Mouse (Mus musculus): Measurements from ENCODE around the gene Map2k6. TPM values are rescaled to one million over a fixed set of nuclear protein-coding genes. Genes with fewer than 3 reads are reported as not detected.

Map2k6 gene
- polyA plus RNA-seq, 1 experiment = 6.7 TPM

GRCm38 (mm10) chr11:110380310-110380668, 18.6 kb upstream of the Map2k6 start:
- Histone ChIP-seq H3K36me3 (ENCODE audit: control insufficient read depth, insufficient read depth, low read length) (no peaks in the 10 kb centered on the region), H3K27ac (ENCODE audit: control insufficient read depth, insufficient read depth, low read length) (no peak overlapping the region), H3K4me3 (ENCODE audit: control insufficient read depth, insufficient read depth, low read length) (peak overlapping the region; percentile 28), H3K27me3 (ENCODE audit: control insufficient read depth, insufficient read depth, low read length) (no peaks in the 10 kb centered on the region), H3K4me1 (replicated peaks; ENCODE audit: control insufficient read depth, insufficient read depth, low read length) (peaks cover 7% of the 10 kb centered on the region)
- WGBS = 27% methylated on average over 15 of the region's 15 CpGs
- TF ChIP-seq CTCF (IDR thresholded peaks at IDR 0.05; ENCODE audit: borderline replicate concordance, control insufficient read depth, extremely low read depth, insufficient read depth, low read length, poor library complexity) (no peak), POLR2A (IDR thresholded peaks at IDR 0.05; ENCODE audit: control insufficient read depth, extremely low read depth, insufficient read depth, low read length, poor library complexity) (no peak)
- no peak for DNase-seq

- no peaks in the 10 kb centered on the region for H3K27me3 ChIP-seq (ENCODE audit: control insufficient read depth, insufficient read depth, low read length)
- 88% methylated on average over 2 of the region's 2 CpGs for WGBS
- H3K4me3 ChIP-seq (ENCODE audit: control insufficient read depth, insufficient read depth, low read length) = no peak overlapping the region
- H3K36me3 ChIP-seq (ENCODE audit: control insufficient read depth, insufficient read depth, low read length) = no peaks in the 10 kb centered on the region
- DNase-seq = no peak
- H3K27ac ChIP-seq (ENCODE audit: control insufficient read depth, insufficient read depth, low read length) = no peak overlapping the region
- TF ChIP-seq POLR2A (IDR thresholded peaks at IDR 0.05; ENCODE audit: control insufficient read depth, extremely low read depth, insufficient read depth, low read length, poor library complexity) (no peak), CTCF (IDR thresholded peaks at IDR 0.05; ENCODE audit: borderline replicate concordance, control insufficient read depth, extremely low read depth, insufficient read depth, low read length, poor library complexity) (no peak)
- 0 out of 2 replicates have a peak, but pooled peaks cover under 1% of the 10 kb centered on the region for H3K4me1 ChIP-seq (replicated peaks; ENCODE audit: control insufficient read depth, insufficient read depth, low read length)
Observed at GRCm38 (mm10) chr11:110385487-110385886, 13.4 kb upstream of the Map2k6 start.

GRCm38 (mm10) chr11:110392763-110393162, 6.2 kb upstream of the Map2k6 start:
- Histone ChIP-seq H3K4me3 (ENCODE audit: control insufficient read depth, insufficient read depth, low read length) (no peak overlapping the region), H3K4me1 (replicated peaks; ENCODE audit: control insufficient read depth, insufficient read depth, low read length) (no peaks in the 10 kb centered on the region), H3K27me3 (ENCODE audit: control insufficient read depth, insufficient read depth, low read length) (no peaks in the 10 kb centered on the region), H3K27ac (ENCODE audit: control insufficient read depth, insufficient read depth, low read length) (no peak overlapping the region), H3K36me3 (ENCODE audit: control insufficient read depth, insufficient read depth, low read length) (no peaks in the 10 kb centered on the region)
- TF ChIP-seq POLR2A (IDR thresholded peaks at IDR 0.05; ENCODE audit: control insufficient read depth, extremely low read depth, insufficient read depth, low read length, poor library complexity) (no peak), CTCF (IDR thresholded peaks at IDR 0.05; ENCODE audit: borderline replicate concordance, control insufficient read depth, extremely low read depth, insufficient read depth, low read length, poor library complexity) (no peak)
- 90% methylated on average over 3 of the region's 3 CpGs for WGBS
- no peak for DNase-seq

- TF ChIP-seq POLR2A (IDR thresholded peaks at IDR 0.05; ENCODE audit: control insufficient read depth, extremely low read depth, insufficient read depth, low read length, poor library complexity) (no peak), CTCF (IDR thresholded peaks at IDR 0.05; ENCODE audit: borderline replicate concordance, control insufficient read depth, extremely low read depth, insufficient read depth, low read length, poor library complexity) (no peak)
- WGBS = 77% methylated on average over 5 of the region's 5 CpGs
- no peaks in the 10 kb centered on the region for H3K36me3 ChIP-seq (ENCODE audit: control insufficient read depth, insufficient read depth, low read length)
- no peak for DNase-seq
- no peaks in the 10 kb centered on the region for H3K4me1 ChIP-seq (replicated peaks; ENCODE audit: control insufficient read depth, insufficient read depth, low read length)
- no peak overlapping the region for H3K4me3 ChIP-seq (ENCODE audit: control insufficient read depth, insufficient read depth, low read length)
- no peak overlapping the region for H3K27ac ChIP-seq (ENCODE audit: control insufficient read depth, insufficient read depth, low read length)
- H3K27me3 ChIP-seq (ENCODE audit: control insufficient read depth, insufficient read depth, low read length) = no peaks in the 10 kb centered on the region
Observed at GRCm38 (mm10) chr11:110394788-110395452, 4.0 kb upstream of the Map2k6 start.

- 92% methylated on average over 19 of the region's 19 CpGs for WGBS
- no peak for DNase-seq
- no peak overlapping the region for H3K4me3 ChIP-seq (ENCODE audit: control insufficient read depth, insufficient read depth, low read length)
- 0 out of 2 replicates have a peak, but pooled peaks cover 2% of the 10 kb centered on the region for H3K4me1 ChIP-seq (replicated peaks; ENCODE audit: control insufficient read depth, insufficient read depth, low read length)
- no peak overlapping the region for H3K27ac ChIP-seq (ENCODE audit: control insufficient read depth, insufficient read depth, low read length)
- no peaks in the 10 kb centered on the region for H3K36me3 ChIP-seq (ENCODE audit: control insufficient read depth, insufficient read depth, low read length)
- no peaks in the 10 kb centered on the region for H3K27me3 ChIP-seq (ENCODE audit: control insufficient read depth, insufficient read depth, low read length)
- TF ChIP-seq POLR2A (IDR thresholded peaks at IDR 0.05; ENCODE audit: control insufficient read depth, extremely low read depth, insufficient read depth, low read length, poor library complexity) (no peak), CTCF (IDR thresholded peaks at IDR 0.05; ENCODE audit: borderline replicate concordance, control insufficient read depth, extremely low read depth, insufficient read depth, low read length, poor library complexity) (no peak)
Observed at GRCm38 (mm10) chr11:110396085-110396484, 2.8 kb upstream of the Map2k6 start.

- no peak for DNase-seq
- under 1% methylated on average over 15 of the region's 15 CpGs for WGBS
- Histone ChIP-seq H3K36me3 (ENCODE audit: control insufficient read depth, insufficient read depth, low read length) (no peaks in the 10 kb centered on the region), H3K27ac (ENCODE audit: control insufficient read depth, insufficient read depth, low read length) (peak overlapping the region; percentile 32), H3K27me3 (ENCODE audit: control insufficient read depth, insufficient read depth, low read length) (no peaks in the 10 kb centered on the region), H3K4me3 (ENCODE audit: control insufficient read depth, insufficient read depth, low read length) (peak overlapping the region; percentile 69), H3K4me1 (replicated peaks; ENCODE audit: control insufficient read depth, insufficient read depth, low read length) (0 out of 2 replicates have a peak, but pooled peaks cover 2% of the 10 kb centered on the region)
- TF ChIP-seq POLR2A (IDR thresholded peaks at IDR 0.05; ENCODE audit: control insufficient read depth, extremely low read depth, insufficient read depth, low read length, poor library complexity) (no peak), CTCF (IDR thresholded peaks at IDR 0.05; ENCODE audit: borderline replicate concordance, control insufficient read depth, extremely low read depth, insufficient read depth, low read length, poor library complexity) (no peak)
Observed at GRCm38 (mm10) chr11:110399240-110400150, 573 bp downstream of the Map2k6 start.
